Mouse (Mus musculus) midbrain, embryonic 16.5 days (tissue): ENCODE measurements around the gene Adipoq. TPM values are rescaled to one million over a fixed set of nuclear protein-coding genes. Genes with fewer than 3 reads are reported as not detected.

Experiments
- ATAC-seq: fragments of 200-750 bp; cut with Nextera tagmentation; 2 replicates; pipeline ENCODE4 v1.8.0; 2017; ENCODE audit warnings: moderate TSS enrichment
- H3K27ac ChIP-seq: fragments of 300-500 bp; sonication (generic); 2 replicates; pipeline ENCODE4 v1.5.1; 2014; ENCODE audit warnings: mild to moderate bottlenecking, low read length, mixed read lengths
- H3K27me3 ChIP-seq: fragments of 300-500 bp; sonication (generic); 2 replicates; pipeline ENCODE4 v1.6.1; 2014; ENCODE audit warnings: low read depth, low read length, mixed read lengths; ENCODE audit not compliant: control insufficient read depth, insufficient read depth
- H3K36me3 ChIP-seq: fragments of 300-500 bp; sonication (generic); 2 replicates; pipeline ENCODE4 v1.6.1; 2014; ENCODE audit warnings: mild to moderate bottlenecking, low read length, moderate library complexity, mixed read lengths; ENCODE audit not compliant: control insufficient read depth, insufficient read depth
- H3K4me1 ChIP-seq: fragments of 300-500 bp; sonication (generic); 2 replicates; pipeline ENCODE4 v1.6.1; 2014; ENCODE audit warnings: mild to moderate bottlenecking, low read length, mixed read lengths; ENCODE audit not compliant: control insufficient read depth, insufficient read depth
- H3K4me2 ChIP-seq: fragments of 300-500 bp; sonication (generic); 2 replicates; pipeline ENCODE4 v1.6.1; 2014; ENCODE audit warnings: mild to moderate bottlenecking, low read length, mixed read lengths
- H3K4me3 ChIP-seq: fragments of 300-500 bp; sonication (generic); 2 replicates; pipeline ENCODE4 v1.5.1; 2014; ENCODE audit warnings: low read depth, mild to moderate bottlenecking, low read length, moderate library complexity, mixed read lengths
- H3K9ac ChIP-seq: fragments of 300-500 bp; sonication (generic); 2 replicates; pipeline ENCODE4 v1.6.1; 2014; ENCODE audit warnings: low read depth, low read length, mixed read lengths
- H3K9me3 ChIP-seq: fragments of 300-500 bp; sonication (generic); replicated peaks from 2 replicates; pipeline ENCODE4 v1.6.1; 2014; ENCODE audit warnings: mild to moderate bottlenecking, low read length, mixed read lengths; ENCODE audit not compliant: control insufficient read depth, poor library complexity, severe bottlenecking
- WGBS: fragments of 180-500 bp; shearing (Covaris S2); extraction: QIAGEN DNeasy Blood & Tissue Kit; methylation state at CpG from one replicate; pipeline ENCODE4 v1.1.7; 2014; 5-methylcytosine and 5-hydroxymethylcytosine counted together
- polyA plus RNA-seq: library from polyadenylated mRNA; unstranded; fragments of >200 nt; fragmentation: Nextera tagmentation; extraction: Ambion mirVana; gene quantifications from 2 replicates; pipeline ENCODE4 v1.2.1, GENCODE M21; 2015

The Adipoq gene
- polyA plus RNA-seq, 1 experiment from 2014 or later = not detected

GRCm38 (mm10) chr16:23127673-23128375, 18.5 kb upstream of the Adipoq start, which contains the start of gene Rfc4:
Rfc4 (minus strand) TSS chr16:23127737.
- peak within 1 kb of the TSS; percentile 96 for H3K4me2 ChIP-seq
- peak within 1 kb of the TSS; percentile 94 for H3K9ac ChIP-seq
- no peaks in the 10 kb centered on the region for H3K9me3 ChIP-seq
- peak within 1 kb of the TSS; percentile 98 for H3K27ac ChIP-seq
- no peaks in the 10 kb centered on the region for H3K36me3 ChIP-seq
- H3K4me1 ChIP-seq = peaks cover 18% of the 10 kb centered on the region
- ATAC-seq = peak; percentile 96
- H3K27me3 ChIP-seq = no peaks in the 10 kb centered on the region
- under 1% methylated on average over 51 of the region's 51 CpGs for WGBS
- H3K4me3 ChIP-seq = peak within 1 kb of the TSS; percentile 76

GRCm38 (mm10) chr16:23130303-23130702, 16.0 kb upstream of the Adipoq start:
- H3K4me1 ChIP-seq = peaks cover 18% of the 10 kb centered on the region
- H3K4me2 ChIP-seq = no peak overlapping the region
- no peak for ATAC-seq
- H3K4me3 ChIP-seq = no peak overlapping the region
- no peaks in the 10 kb centered on the region for H3K9me3 ChIP-seq
- no peak overlapping the region for H3K9ac ChIP-seq
- no peaks in the 10 kb centered on the region for H3K27me3 ChIP-seq
- H3K36me3 ChIP-seq = no peaks in the 10 kb centered on the region
- no peak overlapping the region for H3K27ac ChIP-seq
- WGBS = 94% methylated on average over 3 of the region's 3 CpGs

- Histone ChIP-seq H3K4me2 (no peak overlapping the region), H3K36me3 (no peaks in the 10 kb centered on the region), H3K9me3 (no peaks in the 10 kb centered on the region), H3K4me3 (no peak overlapping the region), H3K27ac (no peak overlapping the region), H3K9ac (no peak overlapping the region), H3K27me3 (no peaks in the 10 kb centered on the region), H3K4me1 (peaks cover 10% of the 10 kb centered on the region)
- ATAC-seq = no peak
- WGBS = 96% methylated on average over 1 of the region's 1 CpGs
Observed at GRCm38 (mm10) chr16:23132336-23132735, 14.0 kb upstream of the Adipoq start.

GRCm38 (mm10) chr16:23135421-23136149, 10.8 kb upstream of the Adipoq start:
- Histone ChIP-seq H3K27me3 (no peaks in the 10 kb centered on the region), H3K9me3 (no peaks in the 10 kb centered on the region), H3K4me1 (no peaks in the 10 kb centered on the region), H3K27ac (no peak overlapping the region), H3K36me3 (no peaks in the 10 kb centered on the region), H3K9ac (no peak overlapping the region), H3K4me2 (no peak overlapping the region), H3K4me3 (no peak overlapping the region)
- 24% methylated on average over 11 of the region's 11 CpGs for WGBS
- ATAC-seq = no peak

GRCm38 (mm10) chr16:23136406-23136970, 9.8 kb upstream of the Adipoq start:
- H3K9ac ChIP-seq = no peak overlapping the region
- H3K27ac ChIP-seq = no peak overlapping the region
- no peaks in the 10 kb centered on the region for H3K36me3 ChIP-seq
- no peak overlapping the region for H3K4me3 ChIP-seq
- H3K4me1 ChIP-seq = no peaks in the 10 kb centered on the region
- no peaks in the 10 kb centered on the region for H3K9me3 ChIP-seq
- H3K4me2 ChIP-seq = no peak overlapping the region
- no peak for ATAC-seq
- H3K27me3 ChIP-seq = no peaks in the 10 kb centered on the region
- WGBS = 73% methylated on average over 4 of the region's 4 CpGs

GRCm38 (mm10) chr16:23140911-23141310, 5.4 kb upstream of the Adipoq start:
- no peaks in the 10 kb centered on the region for H3K9me3 ChIP-seq
- no peak overlapping the region for H3K27ac ChIP-seq
- H3K4me3 ChIP-seq = no peak overlapping the region
- no peaks in the 10 kb centered on the region for H3K4me1 ChIP-seq
- H3K36me3 ChIP-seq = no peaks in the 10 kb centered on the region
- WGBS = 96% methylated on average over 3 of the region's 3 CpGs
- no peaks in the 10 kb centered on the region for H3K27me3 ChIP-seq
- no peak overlapping the region for H3K4me2 ChIP-seq
- no peak for ATAC-seq
- no peak overlapping the region for H3K9ac ChIP-seq

- H3K4me2 ChIP-seq = no peak overlapping the region
- no peak for ATAC-seq
- no peaks in the 10 kb centered on the region for H3K36me3 ChIP-seq
- no peak overlapping the region for H3K9ac ChIP-seq
- H3K4me3 ChIP-seq = no peak overlapping the region
- no peaks in the 10 kb centered on the region for H3K4me1 ChIP-seq
- no peaks in the 10 kb centered on the region for H3K9me3 ChIP-seq
- H3K27me3 ChIP-seq = no peaks in the 10 kb centered on the region
- WGBS = 93% methylated on average over 7 of the region's 7 CpGs
- H3K27ac ChIP-seq = no peak overlapping the region
Observed at GRCm38 (mm10) chr16:23144326-23144725, 2.0 kb upstream of the Adipoq start.

GRCm38 (mm10) chr16:23145211-23145610, 1.1 kb upstream of the Adipoq start:
- Histone ChIP-seq H3K27ac (no peak overlapping the region), H3K9me3 (no peaks in the 10 kb centered on the region), H3K4me2 (no peak overlapping the region), H3K36me3 (no peaks in the 10 kb centered on the region), H3K4me1 (no peaks in the 10 kb centered on the region), H3K9ac (no peak overlapping the region), H3K4me3 (no peak overlapping the region), H3K27me3 (no peaks in the 10 kb centered on the region)
- 80% methylated on average over 5 of the region's 5 CpGs for WGBS
- no peak for ATAC-seq

- Histone ChIP-seq H3K36me3 (no peaks in the 10 kb centered on the region), H3K27me3 (no peaks in the 10 kb centered on the region), H3K27ac (no peak overlapping the region), H3K4me3 (no peak overlapping the region), H3K9me3 (no peaks in the 10 kb centered on the region), H3K9ac (no peak overlapping the region), H3K4me1 (no peaks in the 10 kb centered on the region), H3K4me2 (no peak overlapping the region)
- 77% methylated on average over 2 of the region's 2 CpGs for WGBS
- no peak for ATAC-seq
Observed at GRCm38 (mm10) chr16:23148936-23149335, 2.6 kb downstream of the Adipoq start.
